8 mouse cellular contexts compared by ENCODE assay signal in the genomic region with DNA sequence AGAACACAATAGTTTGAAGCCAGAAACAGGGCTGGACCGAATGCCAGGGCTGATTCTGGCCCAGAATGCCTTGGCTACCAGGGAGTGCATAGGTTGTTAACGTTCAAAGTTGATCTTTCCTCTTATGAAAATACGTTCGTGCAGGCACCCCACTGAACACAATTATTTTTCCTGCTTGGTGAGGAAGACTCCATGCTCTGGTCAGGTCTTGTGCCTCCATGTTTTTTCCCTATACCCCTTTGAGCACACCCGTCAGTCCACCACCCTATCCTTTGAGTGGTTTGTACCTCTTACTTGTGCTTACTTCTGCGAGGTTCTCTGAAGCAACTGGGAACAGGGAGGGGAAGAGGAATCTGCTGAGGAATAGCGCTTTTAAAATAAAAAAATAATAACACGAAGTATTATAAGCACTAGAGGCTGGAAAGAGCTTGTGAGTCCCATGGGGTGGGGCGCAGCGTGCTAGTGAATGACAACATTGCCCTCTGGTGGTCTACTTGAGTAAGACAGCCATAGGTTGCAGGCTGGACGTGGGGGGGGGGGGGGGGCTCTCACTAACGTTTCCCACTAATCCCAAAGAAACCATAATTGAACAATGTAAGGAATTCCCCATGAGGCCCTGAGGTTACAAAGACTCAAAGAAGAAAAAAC.
DNase-seq lines count a peak whose midpoint lies in the region; ATAC-seq lines count a peak whose summit lies in the region.

No protein-coding gene starts in this region.

- peak; percentile 60 to 80 for DNase-seq in adrenal gland, postnatal 36 days
- DNase-seq in kidney, postnatal 14 days: peak; percentile 80
- peak; percentile 34 to 53 for DNase-seq in lung, adult 18-20 months
- peak; percentile 21 to 70 for DNase-seq in thymus, postnatal 10 days (ENCODE audit: low spot score in 2 of 2)

- H3K4me2 ChIP-seq in embryonic facial prominence, embryonic 15.5 days (replicated peaks): peak overlapping the region; percentile 29; the same call in 1 of the 2 replicates
- peak overlapping the region; percentile 56 for H3K4me2 ChIP-seq in heart, embryonic 16.5 days (ENCODE audit: low read depth, low read length)

- H3K4me1 ChIP-seq in embryonic facial prominence, embryonic 15.5 days: no peaks in the 10 kb centered on the region
- H3K4me1 ChIP-seq in heart, embryonic 16.5 days (ENCODE audit: control insufficient read depth, insufficient read depth, low read length): peaks cover 7% of the 10 kb centered on the region; the same call in 1 of the 2 replicates

- peak; percentile 89 for ATAC-seq in CD4-positive, CD25-positive, alpha-beta regulatory T cell, adult 4 months
- ATAC-seq in embryonic facial prominence, embryonic 15.5 days (ENCODE audit: insufficient number of reproducible peaks, low FRiP score, low TSS enrichment, low read depth): peak; percentile 59; the same call in 1 of the 2 replicates
- ATAC-seq in heart, embryonic 16.5 days (replicated peaks; ENCODE audit: extremely low read depth, insufficient read depth, low FRiP score): no peak
- ATAC-seq in neutrophil, adult 5-6 weeks (ENCODE audit: extremely low read depth, insufficient number of reproducible peaks, low FRiP score, poor library complexity, severe bottlenecking): peak; percentile 58; the same call in 1 of the 2 replicates

- H3K36me3 ChIP-seq in embryonic facial prominence, embryonic 15.5 days: no peaks in the 10 kb centered on the region
- no peaks in the 10 kb centered on the region for H3K36me3 ChIP-seq in heart, embryonic 16.5 days (ENCODE audit: control insufficient read depth, insufficient read depth)

- no peak overlapping the region for H3K9ac ChIP-seq in embryonic facial prominence, embryonic 15.5 days
- peak overlapping the region; percentile 32; the same call in 1 of the 2 replicates for H3K9ac ChIP-seq in heart, embryonic 16.5 days (ENCODE audit: low read length)

- no peaks in the 10 kb centered on the region for H3K27me3 ChIP-seq in embryonic facial prominence, embryonic 15.5 days
- peaks cover under 1% of the 10 kb centered on the region; the same call in 1 of the 2 replicates for H3K27me3 ChIP-seq in heart, embryonic 16.5 days (ENCODE audit: control insufficient read depth, insufficient read depth, low read length)

- no peaks in the 10 kb centered on the region for H3K9me3 ChIP-seq in embryonic facial prominence, embryonic 15.5 days (replicated peaks)
- no peaks in the 10 kb centered on the region for H3K9me3 ChIP-seq in heart, embryonic 16.5 days (replicated peaks; ENCODE audit: control insufficient read depth, low read length)

- WGBS in embryonic facial prominence, embryonic 15.5 days: 31% methylated on average over 12 of the region's 12 CpGs
- WGBS in heart, embryonic 16.5 days: 29% methylated on average over 12 of the region's 12 CpGs

- no peak overlapping the region for H3K4me3 ChIP-seq in embryonic facial prominence, embryonic 15.5 days (replicated peaks)
- peak overlapping the region; percentile 22 for H3K4me3 ChIP-seq in heart, embryonic 16.5 days (ENCODE audit: low read length)

- no peak overlapping the region for H3K27ac ChIP-seq in embryonic facial prominence, embryonic 15.5 days (replicated peaks)
- H3K27ac ChIP-seq in heart, embryonic 16.5 days (ENCODE audit: low read length): no peak overlapping the region
